Mouse (Mus musculus): ENCODE data around the gene Sema3a. TPM values are rescaled to one million over a fixed set of nuclear protein-coding genes. Genes with fewer than 3 reads are reported as not detected.

The Sema3a gene
- polyA plus RNA-seq, 1 experiment = 53.9 TPM

- Histone ChIP-seq H3K27ac (ENCODE audit: insufficient read depth, low read length) (no peak overlapping the region), H3K4me1 (ENCODE audit: control insufficient read depth, insufficient read depth, low read length) (peaks cover 2% of the 10 kb centered on the region), H3K4me3 (ENCODE audit: insufficient read depth, low read length) (no peak overlapping the region)
- TF ChIP-seq CTCF (IDR thresholded peaks at IDR 0.05; ENCODE audit: borderline replicate concordance, insufficient read depth, low read length) (no peak), POLR2A (IDR thresholded peaks at IDR 0.05; ENCODE audit: low read depth, low read length) (no peak)
Measured at GRCm38 (mm10) chr5:13406131-13406530, 280.9 kb downstream of the Sema3a start.

DNA sequence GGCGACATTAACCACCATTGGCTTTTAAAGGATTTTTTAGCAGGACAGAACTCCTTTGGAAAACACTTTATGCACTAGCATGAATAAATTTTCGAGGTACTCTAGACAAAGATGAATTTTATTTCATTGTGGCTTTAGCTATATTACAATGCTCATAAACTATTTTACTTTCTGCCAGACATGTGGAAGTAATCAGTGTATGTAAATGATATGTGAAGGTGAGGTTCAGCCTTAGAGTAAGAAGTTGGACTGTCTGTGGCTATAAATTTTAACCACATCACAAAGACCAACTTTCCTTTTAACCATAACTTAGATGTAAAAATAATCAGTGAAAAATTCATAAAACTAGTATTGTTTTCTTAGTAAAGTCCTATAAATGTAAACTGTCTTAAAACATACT lies 286.7 kb downstream of the Sema3a start:
- TF ChIP-seq CTCF (IDR thresholded peaks at IDR 0.05; ENCODE audit: borderline replicate concordance, insufficient read depth, low read length) = no peak
- no peak for TF ChIP-seq POLR2A (IDR thresholded peaks at IDR 0.05; ENCODE audit: low read depth, low read length)
- 0 out of 2 replicates have a peak overlapping the region, but pooled peaks have one; percentile 25 for H3K27ac ChIP-seq (ENCODE audit: insufficient read depth, low read length)
- no peak overlapping the region for H3K4me3 ChIP-seq (ENCODE audit: insufficient read depth, low read length)
- H3K4me1 ChIP-seq (ENCODE audit: control insufficient read depth, insufficient read depth, low read length) = 0 out of 2 replicates have a peak, but pooled peaks cover under 1% of the 10 kb centered on the region

DNA sequence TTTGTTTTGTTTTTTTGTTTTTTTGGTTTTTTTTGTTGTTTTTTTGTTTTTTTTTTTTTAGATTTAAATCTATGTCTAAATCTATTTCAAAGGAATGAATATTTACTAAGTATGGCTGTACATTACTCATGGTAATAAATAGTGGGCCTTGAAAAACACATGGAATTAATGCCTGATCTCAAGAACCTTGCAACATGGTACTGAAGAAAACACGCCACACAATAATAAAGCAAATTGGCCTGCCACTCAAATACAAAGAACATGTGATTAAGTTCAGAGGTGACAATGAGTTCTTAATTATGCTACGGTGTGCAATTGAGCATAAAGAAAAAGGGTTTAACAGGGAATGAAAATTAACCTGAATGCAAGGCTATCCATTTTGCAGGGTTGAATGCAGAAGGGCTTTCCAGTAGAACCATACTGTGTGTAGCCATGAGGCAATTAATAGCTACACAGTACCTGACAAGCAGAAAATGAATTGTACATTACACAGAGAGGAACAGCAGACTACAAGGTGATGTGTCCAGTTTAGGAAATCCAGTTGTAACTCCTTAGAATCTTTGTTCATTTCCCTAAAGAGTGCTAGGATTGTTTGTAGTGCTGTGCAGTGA lies 288.8 kb downstream of the Sema3a start:
- no peak overlapping the region for H3K27ac ChIP-seq (ENCODE audit: insufficient read depth, low read length)
- H3K4me3 ChIP-seq (ENCODE audit: insufficient read depth, low read length) = no peak overlapping the region
- H3K4me1 ChIP-seq (ENCODE audit: control insufficient read depth, insufficient read depth, low read length) = peaks cover 6% of the 10 kb centered on the region; the same call in 1 of the 2 replicates
- no peak for TF ChIP-seq CTCF (IDR thresholded peaks at IDR 0.05; ENCODE audit: borderline replicate concordance, insufficient read depth, low read length)
- TF ChIP-seq POLR2A (IDR thresholded peaks at IDR 0.05; ENCODE audit: low read depth, low read length) = no peak

- TF ChIP-seq POLR2A (IDR thresholded peaks at IDR 0.05; ENCODE audit: low read depth, low read length) (no peak), CTCF (IDR thresholded peaks at IDR 0.05; ENCODE audit: borderline replicate concordance, insufficient read depth, low read length) (no peak)
- Histone ChIP-seq H3K4me3 (ENCODE audit: insufficient read depth, low read length) (no peak overlapping the region), H3K27ac (ENCODE audit: insufficient read depth, low read length) (peak overlapping the region; percentile 34; the same call in 1 of the 2 replicates), H3K4me1 (ENCODE audit: control insufficient read depth, insufficient read depth, low read length) (peaks cover 6% of the 10 kb centered on the region)
Measured at GRCm38 (mm10) chr5:13416960-13417710, 291.9 kb downstream of the Sema3a start.

DNA sequence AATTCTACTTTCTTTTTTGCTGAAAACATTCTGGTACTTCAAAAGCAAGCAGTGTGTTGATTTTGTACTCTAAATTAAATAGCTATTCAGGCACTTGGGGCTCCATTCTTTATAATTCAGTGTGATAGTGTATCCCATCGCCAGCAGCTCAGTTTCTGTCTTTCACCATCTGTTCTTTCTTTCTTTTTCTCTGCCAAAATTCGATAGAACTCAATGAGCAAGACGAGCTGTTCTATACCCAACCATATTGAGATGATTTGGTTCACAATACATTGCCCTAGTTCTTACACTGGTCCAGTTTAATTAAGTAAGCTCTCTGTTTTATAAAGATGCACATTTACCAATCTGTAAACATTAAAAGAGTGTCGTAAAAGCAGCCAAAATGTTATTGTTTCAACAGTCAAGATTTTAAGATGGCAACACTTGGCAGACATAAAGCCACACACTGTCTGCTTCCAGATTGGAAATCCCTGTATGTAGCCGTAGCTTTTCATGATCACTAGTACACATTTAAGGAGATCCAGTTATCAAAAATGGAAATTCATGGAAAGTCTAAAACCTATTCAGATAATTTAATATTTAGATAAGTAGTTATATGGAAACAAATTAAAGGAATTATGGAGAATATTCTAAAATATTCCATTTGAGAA lies 296.2 kb downstream of the Sema3a start:
- H3K4me3 ChIP-seq (ENCODE audit: insufficient read depth, low read length) = no peak overlapping the region
- no peak overlapping the region for H3K27ac ChIP-seq (ENCODE audit: insufficient read depth, low read length)
- peaks cover 6% of the 10 kb centered on the region for H3K4me1 ChIP-seq (ENCODE audit: control insufficient read depth, insufficient read depth, low read length)
- TF ChIP-seq POLR2A (IDR thresholded peaks at IDR 0.05; ENCODE audit: low read depth, low read length) (no peak), CTCF (IDR thresholded peaks at IDR 0.05; ENCODE audit: borderline replicate concordance, insufficient read depth, low read length) (no peak)

DNA sequence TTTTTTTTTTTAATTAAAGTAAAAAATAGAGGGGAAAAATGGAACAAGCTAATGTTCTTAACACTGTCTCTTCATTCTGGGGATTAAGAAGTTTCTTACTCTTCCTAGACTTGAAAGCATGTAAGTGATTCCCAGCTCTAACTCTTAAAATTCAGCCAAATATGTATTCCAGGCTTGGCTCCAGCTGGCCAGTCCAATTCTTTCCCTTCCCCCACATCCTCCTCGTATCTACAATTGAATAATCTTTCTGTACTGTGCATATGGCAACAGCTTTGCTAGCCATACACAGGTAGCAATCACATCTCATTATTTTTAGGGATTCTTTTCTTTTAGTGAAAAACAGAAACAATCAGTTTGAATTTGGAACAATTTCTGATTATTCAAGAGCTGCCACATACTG lies 303.5 kb downstream of the Sema3a start:
- TF ChIP-seq CTCF (IDR thresholded peaks at IDR 0.05; ENCODE audit: borderline replicate concordance, insufficient read depth, low read length) = no peak
- TF ChIP-seq POLR2A (IDR thresholded peaks at IDR 0.05; ENCODE audit: low read depth, low read length) = no peak
- H3K27ac ChIP-seq (ENCODE audit: insufficient read depth, low read length) = no peak overlapping the region
- H3K4me3 ChIP-seq (ENCODE audit: insufficient read depth, low read length) = no peak overlapping the region
- no peaks in the 10 kb centered on the region; the same call in 1 of the 2 replicates for H3K4me1 ChIP-seq (ENCODE audit: control insufficient read depth, insufficient read depth, low read length)

DNA sequence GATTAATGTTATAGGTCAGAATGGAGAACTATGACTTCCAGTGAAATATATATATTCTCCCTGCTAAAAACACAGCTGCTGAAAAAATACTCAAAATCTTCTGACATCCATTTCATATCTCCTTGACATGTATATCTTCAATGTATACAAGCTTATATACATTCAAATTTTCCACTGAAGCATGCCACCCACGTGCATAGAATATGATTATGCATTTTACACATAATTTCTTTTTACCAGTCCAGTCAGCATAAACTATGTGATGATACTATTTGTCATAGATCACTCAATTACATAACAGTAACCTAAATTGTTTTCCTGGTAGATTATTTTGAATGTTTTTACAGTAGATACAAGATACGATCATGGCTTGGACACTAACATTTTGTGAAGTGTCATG lies 306.6 kb downstream of the Sema3a start:
- Histone ChIP-seq H3K4me3 (ENCODE audit: insufficient read depth, low read length) (no peak overlapping the region), H3K27ac (ENCODE audit: insufficient read depth, low read length) (no peak overlapping the region), H3K4me1 (ENCODE audit: control insufficient read depth, insufficient read depth, low read length) (no peaks in the 10 kb centered on the region; the same call in 1 of the 2 replicates)
- TF ChIP-seq CTCF (IDR thresholded peaks at IDR 0.05; ENCODE audit: borderline replicate concordance, insufficient read depth, low read length) = no peak
- no peak for TF ChIP-seq POLR2A (IDR thresholded peaks at IDR 0.05; ENCODE audit: low read depth, low read length)

DNA sequence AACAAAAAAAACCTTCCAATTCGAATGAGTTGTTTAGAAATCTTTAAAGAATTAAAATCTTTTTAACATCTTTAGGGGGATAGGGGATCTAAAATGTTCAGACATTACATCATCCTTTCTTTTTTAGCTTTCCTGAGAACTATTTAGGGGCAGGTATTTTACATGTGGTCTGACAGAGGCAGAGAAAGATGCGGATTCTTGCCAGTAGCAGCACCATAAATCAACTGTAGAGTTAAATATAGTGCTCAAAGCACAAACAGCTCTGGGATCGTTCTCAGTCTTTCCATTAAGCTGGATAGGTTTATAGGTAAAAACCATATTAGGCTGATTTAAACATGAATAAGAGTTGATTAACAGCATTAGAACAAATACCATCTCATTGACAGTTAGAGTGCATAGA lies 307.4 kb downstream of the Sema3a start:
- 0 out of 2 replicates have a peak overlapping the region, but pooled peaks have one; percentile 34 for H3K27ac ChIP-seq (ENCODE audit: insufficient read depth, low read length)
- TF ChIP-seq CTCF (IDR thresholded peaks at IDR 0.05; ENCODE audit: borderline replicate concordance, insufficient read depth, low read length) = no peak
- TF ChIP-seq POLR2A (IDR thresholded peaks at IDR 0.05; ENCODE audit: low read depth, low read length) = no peak
- H3K4me3 ChIP-seq (ENCODE audit: insufficient read depth, low read length) = no peak overlapping the region
- H3K4me1 ChIP-seq (ENCODE audit: control insufficient read depth, insufficient read depth, low read length) = no peaks in the 10 kb centered on the region; the same call in 1 of the 2 replicates

DNA sequence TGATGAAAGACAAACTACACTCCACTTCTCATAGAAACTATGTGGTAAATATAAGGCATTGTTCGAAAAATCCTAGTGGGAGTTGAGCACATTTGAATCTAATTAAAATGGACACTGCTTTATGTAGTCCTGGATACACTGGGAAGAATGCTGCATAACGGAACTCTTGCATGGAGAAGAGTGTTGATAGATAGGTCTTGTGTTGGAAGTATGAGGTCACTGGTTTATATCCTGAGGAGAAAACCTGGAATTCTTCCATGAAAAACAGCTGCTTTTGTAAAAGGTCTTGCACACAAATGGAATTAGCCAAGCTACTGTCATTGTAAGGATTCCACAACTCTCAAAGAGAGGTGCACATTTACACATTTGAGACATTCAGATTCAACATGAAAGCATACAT lies 308.1 kb downstream of the Sema3a start:
- H3K4me1 ChIP-seq (ENCODE audit: control insufficient read depth, insufficient read depth, low read length) = no peaks in the 10 kb centered on the region; the same call in 1 of the 2 replicates
- TF ChIP-seq POLR2A (IDR thresholded peaks at IDR 0.05; ENCODE audit: low read depth, low read length) (no peak), CTCF (IDR thresholded peaks at IDR 0.05; ENCODE audit: borderline replicate concordance, insufficient read depth, low read length) (no peak)
- no peak overlapping the region for H3K4me3 ChIP-seq (ENCODE audit: insufficient read depth, low read length)
- peak overlapping the region; percentile 34 for H3K27ac ChIP-seq (ENCODE audit: insufficient read depth, low read length)
